Mouse (Mus musculus): Measurements from ENCODE around the gene Med31. TPM values are rescaled to one million over a fixed set of nuclear protein-coding genes. Genes with fewer than 3 reads are reported as not detected.

The Med31 gene
- polyA plus RNA-seq, 1 experiment from 2014 or later = 61.1 TPM

Other genes with a start within 250 kb of the Med31 start
- gene Aipl1, start 178.1 kb downstream of the Med31 start, polyA plus RNA-seq (2014; fragmentation: Nextera tagmentation; extraction: Ambion mirVana) = 0.23 and 0.29 TPM in 2 replicates
- gene Pimreg, start 173.6 kb downstream of the Med31 start, polyA plus RNA-seq (2014; fragmentation: Nextera tagmentation; extraction: Ambion mirVana) = 26.5 and 39.3 TPM in 2 replicates
- gene Pitpnm3, start 79.8 kb downstream of the Med31 start, polyA plus RNA-seq (2014; fragmentation: Nextera tagmentation; extraction: Ambion mirVana) = 4.0 and 5.0 TPM in 2 replicates
- gene Gm43951, start 8.8 kb downstream of the Med31 start, polyA plus RNA-seq (2014; fragmentation: Nextera tagmentation; extraction: Ambion mirVana) = 0.12 and 0.19 TPM in 2 replicates
- 16.9 and 22.2 TPM in 2 replicates for gene 4933427D14Rik, start 8.1 kb downstream of the Med31 start, polyA plus RNA-seq (2014; fragmentation: Nextera tagmentation; extraction: Ambion mirVana)
- 137 and 150 TPM in 2 replicates for gene Txndc17, start 8.0 kb downstream of the Med31 start, polyA plus RNA-seq (2014; fragmentation: Nextera tagmentation; extraction: Ambion mirVana)
- gene Slc13a5, start 51.6 kb upstream of the Med31 start, polyA plus RNA-seq (2014; fragmentation: Nextera tagmentation; extraction: Ambion mirVana) = 1.0 and 2.0 TPM in 2 replicates
- gene Xaf1, start 86.0 kb upstream of the Med31 start, polyA plus RNA-seq (2014; fragmentation: Nextera tagmentation; extraction: Ambion mirVana) = 1.1 and 3.3 TPM in 2 replicates
- not detected in 2 replicates for gene Fbxo39, start 98.9 kb upstream of the Med31 start, polyA plus RNA-seq (2014; fragmentation: Nextera tagmentation; extraction: Ambion mirVana)
- gene Tekt1, start 146.8 kb upstream of the Med31 start, polyA plus RNA-seq (2014; fragmentation: Nextera tagmentation; extraction: Ambion mirVana) = 6.9 and 9.0 TPM in 2 replicates
- gene Smtnl2, start 196.1 kb upstream of the Med31 start, polyA plus RNA-seq (2014; fragmentation: Nextera tagmentation; extraction: Ambion mirVana) = 2.9 and 4.5 TPM in 2 replicates
- gene Ggt6, start 219.9 kb upstream of the Med31 start, polyA plus RNA-seq (2014; fragmentation: Nextera tagmentation; extraction: Ambion mirVana) = not detected in 2 replicates
- gene Mybbp1a, start 225.8 kb upstream of the Med31 start, polyA plus RNA-seq (2014; fragmentation: Nextera tagmentation; extraction: Ambion mirVana) = 52.0 and 66.0 TPM in 2 replicates

Measured in midbrain, embryonic 14.5 days (tissue).